Mouse (Mus musculus) liver, adult 2 months (tissue): ENCODE data around the gene Serpine3. TPM values are rescaled to one million over a fixed set of nuclear protein-coding genes. Genes with fewer than 3 reads are reported as not detected.

Experiments
- DNase-seq: peaks from one replicate; pipeline ENCODE4 v3.0.0-alpha.2; 2011; ENCODE audit warnings: low read depth, low spot score; ENCODE audit errors: extremely low read depth
- H3K27ac ChIP-seq: fragments of 200-500 bp; replicated peaks from 2 replicates; pipeline ENCODE4 v1.5.1; 2012; ENCODE audit warnings: low read depth, mild to moderate bottlenecking, control low read depth, inconsistent platforms, low read length; ENCODE audit not compliant: insufficient read depth
- H3K27me3 ChIP-seq: fragments of 200-500 bp; 2 replicates; pipeline ENCODE4 v1.6.1; 2012; ENCODE audit warnings: mild to moderate bottlenecking, moderate library complexity, low read length, inconsistent platforms; ENCODE audit not compliant: control insufficient read depth, insufficient read depth
- H3K36me3 ChIP-seq: fragments of 200-500 bp; 2 replicates; pipeline ENCODE4 v1.6.1; 2012; ENCODE audit warnings: low read length, inconsistent platforms; ENCODE audit not compliant: control insufficient read depth, insufficient read depth
- H3K4me1 ChIP-seq: fragments of 200-500 bp; 2 replicates; pipeline ENCODE4 v1.6.1; 2011; ENCODE audit warnings: low read length; ENCODE audit not compliant: control insufficient read depth, insufficient read depth
- H3K4me3 ChIP-seq: fragments of 200-500 bp; 2 replicates; pipeline ENCODE4 v1.5.1; 2011; ENCODE audit warnings: low read depth, mild to moderate bottlenecking, control low read depth, low read length, moderate library complexity; ENCODE audit not compliant: insufficient read depth
- H3K79me2 ChIP-seq: fragments of 200-500 bp; 2 replicates; pipeline ENCODE4 v1.6.1; 2012; ENCODE audit warnings: inconsistent platforms, mild to moderate bottlenecking, low read length, moderate library complexity; ENCODE audit not compliant: control insufficient read depth, insufficient read depth
- H3K9ac ChIP-seq: fragments of 200-500 bp; 2 replicates; pipeline ENCODE4 v1.6.1; 2012; ENCODE audit warnings: low read depth, mild to moderate bottlenecking, control low read depth, inconsistent platforms, low read length
- CTCF ChIP-seq: fragments of 200-500 bp; IDR thresholded peaks from 2 replicates; pipeline ENCODE4 v1.5.1; 2011; ENCODE audit warnings: low read depth, low read length, control low read depth
- POLR2A ChIP-seq: fragments of 200-500 bp; IDR thresholded peaks from 2 replicates; pipeline ENCODE4 v1.6.1; 2011; ENCODE audit warnings: low read length, control low read depth; ENCODE audit not compliant: insufficient read depth; ENCODE audit errors: extremely low read depth
- WGBS: fragments of 180-500 bp; shearing (Covaris S2); methylation state at CpG from one replicate; pipeline ENCODE4 v1.1.7; 2018; 5-methylcytosine and 5-hydroxymethylcytosine counted together
- polyA plus RNA-seq: library from polyadenylated mRNA; depleted of rRNA; stranded (reverse); fragments of >200 nt; gene quantifications from 2 replicates; pipeline ENCODE4 v1.2.3, GENCODE M21; 2012
- total RNA-seq: library from RNA; depleted of rRNA; stranded (reverse); fragments of >200 nt; gene quantifications from 2 replicates; pipeline ENCODE4 v1.2.3, GENCODE M21; 2014

Serpine3 gene
- total and polyA plus RNA-seq, 2 experiments: 0.09 TPM; not detected in 1

DNA sequence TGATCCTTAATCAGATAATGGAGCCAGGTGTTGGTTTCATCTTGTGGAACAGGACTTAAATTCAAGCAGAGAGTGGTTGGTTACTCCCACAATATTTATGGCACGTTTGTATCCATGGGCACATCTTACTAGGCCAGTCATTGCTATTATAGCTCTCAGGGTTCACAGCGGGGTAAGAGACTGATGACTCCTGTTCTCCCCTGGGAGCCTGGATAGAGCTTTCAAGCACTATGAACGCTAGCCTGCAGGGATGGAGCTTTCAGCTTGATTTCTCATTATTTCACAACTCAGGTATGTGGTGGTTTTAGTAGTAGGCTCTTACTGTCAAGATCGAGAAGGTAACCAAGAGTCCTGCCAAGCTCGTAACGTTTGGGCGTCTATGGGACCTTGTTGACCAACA, 7.5 kb upstream of the Serpine3 start:
- no peaks in the 10 kb centered on the region for H3K36me3 ChIP-seq
- no peak overlapping the region for H3K27ac ChIP-seq
- no peaks in the 10 kb centered on the region for H3K27me3 ChIP-seq
- TF ChIP-seq POLR2A (no peak), CTCF (no peak)
- H3K9ac ChIP-seq: no peak overlapping the region
- 82% methylated on average over 7 of the region's 7 CpGs for WGBS
- no peaks in the 10 kb centered on the region for H3K79me2 ChIP-seq
- no peak for DNase-seq
- no peak overlapping the region for H3K4me3 ChIP-seq
- H3K4me1 ChIP-seq: no peaks in the 10 kb centered on the region

DNA sequence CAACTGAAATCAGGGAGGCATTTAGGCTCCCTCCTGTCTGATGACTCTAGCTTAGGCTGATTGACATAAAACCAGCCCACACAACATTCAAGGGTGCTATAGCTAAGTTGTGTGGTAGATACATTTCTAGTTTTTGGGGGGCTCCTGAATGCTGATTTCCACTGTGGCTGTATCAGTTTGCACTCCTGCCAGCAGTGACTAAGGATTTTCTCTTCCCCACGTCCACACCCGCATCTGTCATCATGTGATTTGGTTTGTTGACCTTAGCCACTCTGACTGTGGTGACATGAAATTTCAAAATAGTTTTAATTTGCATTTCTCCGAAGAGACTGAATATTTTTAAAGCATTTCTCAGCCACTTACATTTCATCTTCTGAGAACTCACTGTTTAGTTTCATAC, 6.0 kb upstream of the Serpine3 start:
- H3K9ac ChIP-seq: no peak overlapping the region
- WGBS: 26% methylated on average over 3 of the region's 3 CpGs
- DNase-seq: no peak
- H3K36me3 ChIP-seq: no peaks in the 10 kb centered on the region
- no peaks in the 10 kb centered on the region for H3K79me2 ChIP-seq
- no peak overlapping the region for H3K27ac ChIP-seq
- TF ChIP-seq POLR2A: no peak
- no peak for TF ChIP-seq CTCF
- no peaks in the 10 kb centered on the region; the same call in 1 of the 2 replicates for H3K4me1 ChIP-seq
- H3K4me3 ChIP-seq: no peak overlapping the region
- no peaks in the 10 kb centered on the region for H3K27me3 ChIP-seq

DNA sequence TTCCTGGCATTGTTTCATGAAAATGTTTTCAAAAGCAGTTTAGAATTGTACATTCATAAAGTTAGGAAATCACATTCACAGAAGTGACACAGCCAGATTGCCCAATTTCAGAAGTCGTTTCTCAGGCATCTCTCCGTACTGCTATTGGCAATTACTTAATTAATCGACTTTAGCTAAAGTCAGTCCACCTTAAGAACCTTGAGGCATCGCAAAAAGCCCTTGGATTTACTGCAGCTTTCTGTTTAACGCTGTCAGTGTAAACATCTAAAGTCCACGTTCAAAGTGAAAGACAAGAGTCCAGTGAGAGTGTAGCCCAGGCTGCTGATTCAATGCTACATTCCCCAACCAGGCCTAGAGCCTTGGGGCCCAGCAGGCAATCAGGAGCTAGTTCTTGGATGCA, 1.1 kb upstream of the Serpine3 start:
- TF ChIP-seq CTCF: no peak

DNA sequence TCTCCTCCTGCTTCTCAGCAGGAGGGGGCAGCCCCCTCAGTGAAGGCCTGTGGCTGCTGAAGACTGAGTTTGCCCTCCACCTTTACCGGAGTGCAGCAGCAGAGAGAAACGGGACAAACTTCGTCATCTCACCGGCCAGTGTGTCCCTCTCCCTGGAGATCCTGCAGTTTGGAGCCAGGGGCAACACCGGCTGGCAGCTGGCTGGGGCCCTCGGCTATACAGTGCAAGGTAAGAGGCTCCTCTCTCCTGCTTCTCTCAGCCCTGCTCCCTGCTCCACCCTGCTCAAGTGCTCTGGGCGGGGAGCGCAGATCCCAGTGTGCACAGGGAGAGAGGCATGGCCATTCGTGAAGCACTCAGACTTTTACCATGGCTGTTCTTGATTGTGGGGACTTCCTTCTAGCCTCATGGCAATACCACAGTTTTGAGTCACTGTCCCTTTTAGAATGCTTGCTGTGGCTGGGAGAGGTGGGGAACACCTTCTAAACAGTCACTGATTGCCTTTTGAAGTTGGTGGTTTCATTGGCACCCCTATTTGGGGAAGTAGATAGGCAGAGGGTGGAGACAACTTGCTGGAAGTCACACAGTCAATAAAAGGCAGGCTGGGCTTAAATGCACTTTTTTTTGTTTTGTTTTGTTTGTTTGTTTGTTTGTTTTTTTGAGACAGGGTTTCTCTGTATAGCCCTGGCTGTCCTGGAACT, 1.7 kb downstream of the Serpine3 start:
- 75% methylated on average over 9 of the region's 9 CpGs for WGBS
- no peak overlapping the region for H3K4me3 ChIP-seq
- no peak for TF ChIP-seq CTCF
- no peaks in the 10 kb centered on the region for H3K36me3 ChIP-seq
- no peak for DNase-seq
- H3K27ac ChIP-seq: no peak overlapping the region
- no peaks in the 10 kb centered on the region for H3K79me2 ChIP-seq
- H3K9ac ChIP-seq: no peak overlapping the region
- H3K4me1 ChIP-seq: peaks cover 2% of the 10 kb centered on the region; the same call in 1 of the 2 replicates
- H3K27me3 ChIP-seq: no peaks in the 10 kb centered on the region

More for the DNA sequence above, 1.1 kb upstream of the Serpine3 start:
- Histone ChIP-seq H3K79me2 (no peaks in the 10 kb centered on the region), H3K4me3 (no peak overlapping the region), H3K27me3 (no peaks in the 10 kb centered on the region), H3K4me1 (peaks cover 2% of the 10 kb centered on the region; the same call in 1 of the 2 replicates), H3K36me3 (no peaks in the 10 kb centered on the region), H3K9ac (no peak overlapping the region), H3K27ac (no peak overlapping the region)
- peak; percentile 70 for DNase-seq
- WGBS: 28% methylated on average over 6 of the region's 6 CpGs

DNA sequence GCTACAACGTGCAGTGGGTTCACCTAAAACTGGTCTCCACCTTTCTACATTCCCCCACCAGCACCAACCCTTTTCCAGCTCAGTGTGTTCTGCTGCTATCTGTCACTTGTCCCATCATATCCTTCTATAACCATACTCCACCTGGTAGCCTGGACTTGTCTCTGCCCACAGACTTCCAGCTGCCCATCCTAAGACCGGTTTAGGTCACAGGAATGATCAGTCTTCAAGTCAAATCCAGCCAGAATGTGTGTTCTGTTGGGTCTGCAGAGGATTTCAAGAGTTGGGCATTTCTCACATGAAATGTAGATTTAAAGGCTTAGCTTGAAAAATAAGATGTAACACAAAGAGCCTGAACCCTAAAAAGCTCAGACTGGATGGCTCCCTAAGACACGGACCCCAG, 10.2 kb downstream of the Serpine3 start:
- Histone ChIP-seq H3K79me2 (no peaks in the 10 kb centered on the region), H3K4me3 (no peak overlapping the region), H3K27me3 (no peaks in the 10 kb centered on the region), H3K36me3 (no peaks in the 10 kb centered on the region), H3K27ac (no peak overlapping the region), H3K4me1 (no peaks in the 10 kb centered on the region), H3K9ac (no peak overlapping the region)
- DNase-seq: no peak
- TF ChIP-seq POLR2A (no peak), CTCF (no peak)
- 89% methylated on average over 3 of the region's 3 CpGs for WGBS

DNA sequence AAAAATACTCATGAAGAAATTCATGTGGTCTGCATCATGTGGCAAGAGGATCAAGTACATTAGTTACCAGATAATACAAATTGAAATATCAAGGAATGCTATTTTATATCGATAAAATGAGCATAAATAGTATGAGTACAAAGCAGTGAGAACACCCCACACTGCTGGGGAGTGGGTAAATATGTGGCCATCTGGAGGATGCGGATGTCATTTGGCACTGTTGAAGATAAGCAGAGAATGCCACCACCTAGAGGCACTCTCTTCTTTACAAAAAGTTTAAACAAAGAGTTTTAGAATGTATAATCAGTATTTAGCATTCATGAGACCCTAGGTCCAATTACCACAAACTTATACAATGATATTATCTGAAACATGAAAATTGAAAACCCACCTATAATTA, 54.7 kb downstream of the Serpine3 start:
- no peak for DNase-seq
- Histone ChIP-seq H3K9ac (no peak overlapping the region), H3K79me2 (no peaks in the 10 kb centered on the region; the same call in 1 of the 2 replicates), H3K27me3 (no peaks in the 10 kb centered on the region), H3K27ac (no peak overlapping the region), H3K4me1 (no peaks in the 10 kb centered on the region), H3K36me3 (peaks cover 27% of the 10 kb centered on the region), H3K4me3 (no peak overlapping the region)
- WGBS: 94% methylated on average over 2 of the region's 2 CpGs
- no peak for TF ChIP-seq POLR2A
- TF ChIP-seq CTCF: no peak
